Mouse (Mus musculus): ENCODE data around the gene Zfp786.

Gene Zfp786

DNA sequence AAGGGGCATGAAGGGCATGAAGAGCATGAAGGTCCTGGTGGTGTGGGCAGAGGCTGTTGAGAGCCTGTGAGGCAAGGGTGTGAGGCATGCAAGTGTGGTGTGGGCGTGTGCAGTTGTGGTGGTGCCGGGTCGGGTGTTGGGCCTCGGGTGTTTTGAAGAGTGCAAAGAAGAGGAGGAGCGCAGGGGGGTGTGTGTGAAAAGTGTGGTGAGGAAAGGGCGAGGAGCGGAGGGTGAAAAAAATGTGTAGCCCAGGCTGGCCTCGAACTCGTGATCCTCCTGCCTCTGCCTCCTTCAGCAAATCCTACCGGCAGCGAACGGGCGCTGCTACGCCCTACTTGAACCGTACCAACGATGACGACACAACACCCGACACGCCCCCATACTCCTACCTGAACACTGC is 58.9 kb downstream of the Zfp786 start:
- DNase-seq, result peak; percentile 20

DNA sequence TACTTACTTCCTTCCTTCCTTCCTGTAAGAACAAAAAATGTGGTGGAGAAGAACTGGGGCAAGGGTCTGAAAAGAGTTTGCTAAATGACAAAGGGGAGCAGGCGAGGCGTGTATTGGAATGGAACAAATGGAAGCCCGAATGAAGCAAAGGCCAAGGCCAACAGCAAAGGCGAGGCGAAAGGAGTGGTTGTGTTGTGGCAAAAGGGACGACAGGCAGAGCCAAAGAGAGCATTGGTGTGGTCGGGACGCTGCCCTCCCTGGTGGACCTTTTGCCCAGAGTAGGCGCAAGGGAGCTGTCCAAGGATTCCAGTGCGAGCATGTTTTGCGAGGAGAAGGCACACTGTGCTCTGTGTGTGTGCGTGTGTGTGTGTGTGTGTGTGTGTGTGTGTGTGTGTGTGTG is 59.6 kb downstream of the Zfp786 start:
- DNase-seq, result peak; percentile 6

DNA sequence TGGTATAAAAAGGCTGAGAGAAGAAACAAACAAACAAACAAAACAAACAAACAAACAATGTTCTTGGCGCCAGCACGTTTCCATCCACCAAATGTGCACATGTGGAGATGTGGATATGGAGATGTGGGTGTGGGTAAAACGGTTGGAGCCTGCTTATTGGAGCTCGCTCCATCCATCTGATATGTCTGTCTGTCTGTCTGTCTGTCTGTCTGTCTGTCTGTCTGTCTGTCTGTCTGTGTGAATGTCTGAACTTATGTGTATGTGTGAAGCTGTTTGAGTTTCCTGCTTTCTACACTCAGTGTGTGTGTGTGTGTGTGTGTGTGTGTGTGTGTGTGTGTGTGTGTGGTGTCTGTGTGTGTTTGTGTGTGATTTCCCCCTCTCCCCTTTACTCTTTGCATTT is 60.8 kb downstream of the Zfp786 start:
- peak; percentile 40 for DNase-seq
